Mouse (Mus musculus): Measurements from ENCODE around the gene Ggta1. TPM values are rescaled to one million over a fixed set of nuclear protein-coding genes. Genes with fewer than 3 reads are reported as not detected.

Ggta1 gene
- polyA plus RNA-seq, 1 experiment = 1.9 TPM

- Histone ChIP-seq H3K36me3 (replicated peaks; ENCODE audit: low read length) (no peaks in the 10 kb centered on the region), H3K4me3 (replicated peaks) (no peak overlapping the region), H3K4me1 (peaks cover 37% of the 10 kb centered on the region), H3K27me3 (replicated peaks) (peaks cover 20% of the 10 kb centered on the region), H3K9me3 (peaks cover 6% of the 10 kb centered on the region; the same call in 1 of the 2 replicates)
- no peak for TF ChIP-seq FLI1 (IDR thresholded peaks at IDR 0.05; ENCODE audit: low read length)
- no peak for TF ChIP-seq GATA1 (IDR thresholded peaks at IDR 0.05; ENCODE audit: borderline replicate concordance, low read length)
Measured at GRCm38 (mm10) chr2:35477999-35478811, 15.2 kb upstream of the Ggta1 start.

GRCm38 (mm10) chr2:35477321-35477720 lies 14.3 kb upstream of the Ggta1 start:
- Histone ChIP-seq H3K4me3 (replicated peaks) (no peak overlapping the region), H3K9me3 (peaks cover 6% of the 10 kb centered on the region; the same call in 1 of the 2 replicates), H3K27me3 (replicated peaks) (peaks cover 17% of the 10 kb centered on the region), H3K36me3 (replicated peaks; ENCODE audit: low read length) (no peaks in the 10 kb centered on the region), H3K4me1 (peaks cover 37% of the 10 kb centered on the region)
- TF ChIP-seq GATA1 (IDR thresholded peaks at IDR 0.05; ENCODE audit: borderline replicate concordance, low read length) (no peak), FLI1 (IDR thresholded peaks at IDR 0.05; ENCODE audit: low read length) (no peak)

DNA sequence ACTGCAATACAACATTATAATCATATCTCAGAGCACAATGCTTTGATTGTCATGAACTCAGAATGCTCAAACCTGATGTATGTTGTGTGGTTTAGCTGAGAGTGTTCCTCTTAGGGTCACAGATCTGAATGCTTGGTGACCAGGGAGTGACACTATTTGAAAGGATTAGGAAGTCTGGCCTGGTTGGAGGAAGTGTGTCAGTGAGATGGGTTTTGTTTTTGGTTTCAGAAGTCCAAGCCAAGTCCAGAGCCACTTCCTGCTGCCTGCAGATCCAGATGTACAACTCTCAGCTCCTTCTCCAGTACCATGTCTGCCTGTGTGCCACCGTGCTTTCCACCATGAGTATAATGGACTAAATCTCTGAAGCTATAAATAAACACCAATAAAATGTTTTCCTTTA lies 11.9 kb upstream of the Ggta1 start:
- peaks cover 6% of the 10 kb centered on the region; the same call in 1 of the 2 replicates for H3K9me3 ChIP-seq
- no peaks in the 10 kb centered on the region for H3K36me3 ChIP-seq (replicated peaks; ENCODE audit: low read length)
- H3K4me3 ChIP-seq (replicated peaks) = no peak overlapping the region
- H3K27me3 ChIP-seq (replicated peaks) = peaks cover 20% of the 10 kb centered on the region
- peaks cover 18% of the 10 kb centered on the region for H3K4me1 ChIP-seq
- TF ChIP-seq FLI1 (IDR thresholded peaks at IDR 0.05; ENCODE audit: low read length) = no peak
- TF ChIP-seq GATA1 (IDR thresholded peaks at IDR 0.05; ENCODE audit: borderline replicate concordance, low read length) = no peak

- Histone ChIP-seq H3K27me3 (replicated peaks) (peaks cover 14% of the 10 kb centered on the region), H3K36me3 (replicated peaks; ENCODE audit: low read length) (no peaks in the 10 kb centered on the region), H3K4me1 (peaks cover 13% of the 10 kb centered on the region), H3K9me3 (0 out of 2 replicates have a peak, but pooled peaks cover 2% of the 10 kb centered on the region), H3K4me3 (replicated peaks) (no peak overlapping the region)
- TF ChIP-seq FLI1 (IDR thresholded peaks at IDR 0.05; ENCODE audit: low read length) (no peak), GATA1 (IDR thresholded peaks at IDR 0.05; ENCODE audit: borderline replicate concordance, low read length) (no peak)
Measured at GRCm38 (mm10) chr2:35469266-35469665, 6.2 kb upstream of the Ggta1 start.

DNA sequence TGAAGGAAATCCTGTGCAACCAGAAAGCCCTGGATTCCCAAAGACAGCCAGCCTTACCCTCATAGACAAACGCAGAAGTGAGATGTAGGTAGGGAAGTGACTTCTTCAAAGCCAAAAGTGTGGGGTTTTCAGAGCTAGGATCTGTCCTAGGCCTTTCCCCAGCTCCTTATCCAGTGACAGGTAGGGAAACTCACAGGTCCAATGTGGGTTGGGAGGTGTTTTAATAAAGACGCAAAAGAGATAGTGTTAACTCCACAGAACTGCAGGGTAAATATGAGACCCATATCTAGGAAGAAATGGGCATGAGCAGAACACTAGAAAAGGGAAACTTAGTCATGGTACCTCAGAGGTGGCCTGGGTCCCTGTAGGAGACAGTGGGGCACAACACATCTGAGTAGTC lies 5.2 kb upstream of the Ggta1 start:
- Histone ChIP-seq H3K4me3 (replicated peaks) (no peak overlapping the region), H3K9me3 (0 out of 2 replicates have a peak, but pooled peaks cover 2% of the 10 kb centered on the region), H3K36me3 (replicated peaks; ENCODE audit: low read length) (no peaks in the 10 kb centered on the region), H3K27me3 (replicated peaks) (peaks cover 14% of the 10 kb centered on the region), H3K4me1 (peaks cover 23% of the 10 kb centered on the region)
- TF ChIP-seq GATA1 (IDR thresholded peaks at IDR 0.05; ENCODE audit: borderline replicate concordance, low read length) (no peak), FLI1 (IDR thresholded peaks at IDR 0.05; ENCODE audit: low read length) (no peak)

DNA sequence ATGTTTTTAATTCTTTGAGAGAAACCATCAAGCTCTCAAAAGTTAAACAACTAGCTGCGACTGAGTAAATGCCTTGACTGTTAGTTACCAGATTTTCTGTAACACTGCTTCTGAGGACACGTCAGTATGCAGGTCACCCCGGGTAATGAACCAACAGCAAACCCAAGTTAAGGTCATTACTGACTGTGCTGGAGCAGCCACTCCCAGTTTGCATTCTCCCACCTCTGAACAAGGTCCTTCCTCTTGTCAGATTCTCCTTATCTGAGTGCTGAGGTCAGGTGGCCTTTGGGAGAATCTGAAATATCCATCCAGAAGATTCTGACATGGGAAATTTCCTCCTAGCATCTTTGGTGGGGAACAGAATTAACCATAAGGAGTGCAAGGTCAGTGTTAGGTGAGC lies 4.8 kb upstream of the Ggta1 start:
- Histone ChIP-seq H3K36me3 (replicated peaks; ENCODE audit: low read length) (no peaks in the 10 kb centered on the region), H3K4me3 (replicated peaks) (no peak overlapping the region), H3K27me3 (replicated peaks) (peaks cover 14% of the 10 kb centered on the region), H3K9me3 (0 out of 2 replicates have a peak, but pooled peaks cover 2% of the 10 kb centered on the region), H3K4me1 (peaks cover 27% of the 10 kb centered on the region)
- TF ChIP-seq GATA1 (IDR thresholded peaks at IDR 0.05; ENCODE audit: borderline replicate concordance, low read length) (no peak), FLI1 (IDR thresholded peaks at IDR 0.05; ENCODE audit: low read length) (no peak)

DNA sequence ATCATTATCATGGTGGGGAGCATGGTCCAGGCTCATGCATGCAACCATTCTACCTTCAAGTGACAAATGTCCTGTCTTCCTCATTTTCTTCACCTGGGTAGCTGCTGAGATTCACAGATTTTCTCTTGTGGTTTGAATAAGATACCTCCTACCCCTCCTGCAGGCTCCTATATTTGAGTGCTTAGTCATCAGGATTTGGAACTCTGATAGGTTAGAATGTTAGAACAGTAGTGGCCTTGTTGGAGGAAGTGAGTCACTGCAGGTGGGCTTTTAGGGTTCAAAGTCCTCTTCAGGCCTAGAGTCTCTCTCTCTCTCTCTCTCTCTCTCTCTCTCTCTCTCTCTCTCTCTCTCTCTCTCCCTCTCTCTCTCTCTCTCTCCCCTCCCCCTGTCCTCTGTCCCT lies 2.6 kb upstream of the Ggta1 start:
- Histone ChIP-seq H3K27me3 (replicated peaks) (peaks cover 10% of the 10 kb centered on the region), H3K36me3 (replicated peaks; ENCODE audit: low read length) (no peaks in the 10 kb centered on the region), H3K4me3 (replicated peaks) (no peak overlapping the region), H3K4me1 (peaks cover 41% of the 10 kb centered on the region), H3K9me3 (0 out of 2 replicates have a peak, but pooled peaks cover 2% of the 10 kb centered on the region)
- TF ChIP-seq GATA1 (IDR thresholded peaks at IDR 0.05; ENCODE audit: borderline replicate concordance, low read length) (no peak), FLI1 (IDR thresholded peaks at IDR 0.05; ENCODE audit: low read length) (no peak)

GRCm38 (mm10) chr2:35464548-35464947 lies 1.5 kb upstream of the Ggta1 start:
- TF ChIP-seq FLI1 (IDR thresholded peaks at IDR 0.05; ENCODE audit: low read length) (no peak), GATA1 (IDR thresholded peaks at IDR 0.05; ENCODE audit: borderline replicate concordance, low read length) (no peak)
- no peak overlapping the region for H3K4me3 ChIP-seq (replicated peaks)
- 0 out of 2 replicates have a peak, but pooled peaks cover under 1% of the 10 kb centered on the region for H3K9me3 ChIP-seq
- peaks cover 7% of the 10 kb centered on the region for H3K27me3 ChIP-seq (replicated peaks)
- H3K36me3 ChIP-seq (replicated peaks; ENCODE audit: low read length) = peaks cover 2% of the 10 kb centered on the region
- H3K4me1 ChIP-seq = peaks cover 46% of the 10 kb centered on the region

GRCm38 (mm10) chr2:35464089-35464534 lies 1.1 kb upstream of the Ggta1 start:
- Histone ChIP-seq H3K4me3 (replicated peaks) (no peak overlapping the region), H3K36me3 (replicated peaks; ENCODE audit: low read length) (peaks cover 6% of the 10 kb centered on the region), H3K4me1 (peaks cover 46% of the 10 kb centered on the region), H3K9me3 (peaks cover 4% of the 10 kb centered on the region; the same call in 1 of the 2 replicates), H3K27me3 (replicated peaks) (peaks cover 7% of the 10 kb centered on the region)
- TF ChIP-seq GATA1 (IDR thresholded peaks at IDR 0.05; ENCODE audit: borderline replicate concordance, low read length) = no peak
- TF ChIP-seq FLI1 (IDR thresholded peaks at IDR 0.05; ENCODE audit: low read length) = no peak

Data from megakaryocyte, embryonic 14.5 days (primary cell).